Mouse (Mus musculus): ENCODE data around the gene Stab2. TPM values are rescaled to one million over a fixed set of nuclear protein-coding genes. Genes with fewer than 3 reads are reported as not detected.

Gene Stab2
- polyA plus RNA-seq, 1 experiment from 2014 or later = 0.23 TPM

Other genes starting within 250 kb of the Stab2 start
- 0.31 TPM in 1 of 2 replicates, not detected in the other for gene Gm49358, start 244.1 kb downstream of the Stab2 start, polyA plus RNA-seq (2014; fragmentation: Nextera tagmentation; extraction: Ambion mirVana)
- 0.49 and 0.58 TPM in 2 replicates for gene Nt5dc3, start 229.0 kb downstream of the Stab2 start, polyA plus RNA-seq (2014; fragmentation: Nextera tagmentation; extraction: Ambion mirVana)
- gene 1700113H08Rik, start 50.0 kb upstream of the Stab2 start, polyA plus RNA-seq (2014; fragmentation: Nextera tagmentation; extraction: Ambion mirVana) = not detected in 2 replicates

Measured in limb, embryonic 11.5 days (tissue).